Mouse (Mus musculus): ENCODE measurements around the gene 2310022B05Rik.
A peak's percentile ranks its signal among the peaks of the same experiment; 100 is the strongest.

2310022B05Rik gene

DNA sequence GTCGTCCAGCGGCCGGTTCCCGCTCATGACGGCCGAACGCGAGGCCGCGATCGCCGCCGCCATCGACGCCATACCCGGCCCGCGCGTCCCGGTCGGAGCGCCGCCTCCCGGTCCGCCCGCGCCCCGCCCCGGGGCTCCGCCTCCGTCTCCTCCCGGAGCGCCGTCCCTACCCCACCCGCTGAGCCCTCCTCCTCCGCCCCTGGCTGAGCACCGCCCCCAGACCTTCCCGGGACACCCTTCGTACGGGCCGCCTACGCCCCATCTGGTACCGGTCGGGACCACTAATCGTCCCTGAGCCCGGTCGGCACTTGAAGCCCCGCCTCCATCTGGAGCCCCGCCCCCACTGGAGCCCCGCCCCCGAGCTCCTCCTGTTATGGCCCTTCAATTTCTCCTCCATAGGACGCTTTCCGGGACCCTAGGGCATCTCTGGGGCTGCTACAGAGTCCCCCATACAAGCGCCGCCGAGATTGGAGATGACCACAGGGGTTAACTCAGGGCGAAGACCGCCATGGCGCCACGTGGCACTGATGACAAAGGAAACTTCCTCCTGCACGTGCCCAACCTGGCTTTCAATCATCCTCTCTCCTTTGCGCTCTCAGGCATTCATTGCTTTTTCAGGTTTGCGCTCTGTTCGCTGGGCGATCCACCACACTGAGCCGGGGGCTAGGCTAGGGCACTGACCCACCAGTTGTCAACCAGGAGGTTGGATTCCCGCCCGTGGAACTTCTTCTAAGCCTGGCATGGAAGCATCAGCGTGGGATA lies at the start of gene 2310022B05Rik:
Gene 2310022B05Rik, minus strand, starts transcription at position 258 of the 762 bp plus-strand sequence.
- peak; percentile 76 for DNase-seq (ENCODE audit: low read depth, low spot score)

DNA sequence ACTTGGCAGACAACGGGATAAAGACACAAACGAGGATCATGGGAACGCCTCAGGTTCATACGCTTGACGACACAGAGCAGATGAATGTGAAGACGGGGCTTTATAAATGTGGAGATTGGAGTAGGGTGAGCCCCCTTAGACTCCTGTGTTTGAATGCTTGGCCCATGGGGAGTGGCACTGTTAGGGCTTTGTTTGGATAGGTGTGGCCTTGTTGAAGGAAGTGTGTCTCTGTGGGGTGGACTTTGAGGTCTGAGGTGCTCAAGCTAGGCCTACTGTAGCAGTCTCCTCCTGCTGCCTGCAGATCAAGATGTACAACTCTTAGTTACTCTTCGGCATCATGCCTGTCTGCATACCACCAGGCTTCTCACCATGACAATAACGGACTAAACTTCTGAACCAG lies 42.7 kb upstream of the 2310022B05Rik start:
- peak; percentile 71 for DNase-seq (ENCODE audit: low read depth, low spot score)

GRCm38 (mm10) chr8:124704376-124704775 lies 41.2 kb upstream of the 2310022B05Rik start:
- no peak for DNase-seq (ENCODE audit: low read depth, low spot score)

- DNase-seq (ENCODE audit: low read depth, low spot score) = no peak
Measured at GRCm38 (mm10) chr8:124703526-124703925, 40.4 kb upstream of the 2310022B05Rik start.

- DNase-seq (ENCODE audit: low read depth, low spot score) = no peak
Measured at GRCm38 (mm10) chr8:124702183-124702582, 39.0 kb upstream of the 2310022B05Rik start.

DNA sequence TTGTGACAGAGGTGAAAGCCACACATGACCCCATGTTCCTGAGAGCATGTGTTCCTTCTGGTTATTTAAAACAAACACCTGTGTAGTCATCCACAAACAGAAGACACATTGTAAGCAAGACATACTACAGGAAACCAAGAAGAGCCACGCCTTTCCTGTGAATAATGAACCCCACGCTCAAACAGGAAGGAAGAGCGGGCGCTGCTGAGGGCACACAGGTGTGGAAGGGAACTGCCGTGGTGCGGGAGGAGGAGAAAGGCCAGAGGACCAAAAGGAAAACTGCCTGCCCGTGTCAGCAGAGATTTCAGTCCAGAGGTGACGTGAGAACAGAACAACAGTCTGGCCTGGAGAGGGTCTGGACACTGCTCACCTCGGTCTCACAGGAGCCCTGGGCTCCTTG lies 37.9 kb upstream of the 2310022B05Rik start:
- no peak for DNase-seq (ENCODE audit: low read depth, low spot score)

DNA sequence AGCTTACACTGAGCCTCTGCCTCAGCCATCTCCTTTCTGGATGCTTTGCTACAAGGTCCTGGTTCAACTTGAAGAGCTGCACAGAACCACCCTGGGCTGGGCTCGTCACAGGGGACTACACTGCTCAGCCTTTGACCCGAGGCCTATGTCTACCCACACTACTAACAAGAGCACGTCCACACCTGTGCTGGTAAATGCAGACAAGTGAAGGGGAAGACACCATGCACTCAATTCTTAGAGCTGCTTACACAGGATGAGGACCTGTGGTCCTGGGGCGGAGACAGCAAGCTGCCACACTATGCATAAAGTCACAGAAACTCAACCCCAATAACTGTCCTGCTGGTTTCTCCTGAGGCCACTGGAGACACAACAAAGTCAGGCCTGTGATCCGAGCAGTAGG lies 37.1 kb upstream of the 2310022B05Rik start:
- no peak for DNase-seq (ENCODE audit: low read depth, low spot score)

DNA sequence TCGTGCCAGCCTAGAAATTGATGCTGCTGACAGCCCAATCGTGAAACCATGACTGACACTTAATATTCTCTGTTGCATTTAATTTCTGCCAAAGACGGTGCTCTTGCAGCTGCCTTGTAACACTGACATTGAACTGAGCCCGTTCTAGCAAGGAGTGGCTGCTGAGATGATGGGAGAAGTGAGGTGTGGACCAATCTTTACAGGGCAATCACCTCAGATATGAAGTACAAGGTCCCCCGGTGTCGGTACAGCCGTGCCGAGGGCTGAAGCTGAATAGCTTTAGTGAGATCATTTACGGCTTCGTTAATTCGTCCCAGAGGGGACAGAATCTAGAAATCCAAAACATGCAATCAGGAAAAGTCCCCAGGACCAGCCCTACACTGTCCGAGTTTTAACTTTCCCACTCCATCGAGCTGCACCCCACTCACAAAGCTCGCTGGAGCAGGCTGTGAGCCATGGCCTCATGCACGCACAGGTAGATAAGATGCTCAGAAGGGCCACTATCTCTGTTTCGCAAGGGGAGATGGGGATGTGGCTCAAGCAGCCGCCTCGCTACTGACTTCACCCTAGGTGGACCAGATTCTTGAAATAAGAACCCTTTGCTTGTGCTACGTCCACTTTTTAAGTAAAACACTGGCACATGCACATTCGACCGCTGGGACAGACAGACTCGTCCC lies 32.4 kb upstream of the 2310022B05Rik start:
- no peak for DNase-seq (ENCODE audit: low read depth, low spot score)

- no peak for DNase-seq (ENCODE audit: low read depth, low spot score)
Measured at GRCm38 (mm10) chr8:124691706-124692105, 28.5 kb upstream of the 2310022B05Rik start.

DNA sequence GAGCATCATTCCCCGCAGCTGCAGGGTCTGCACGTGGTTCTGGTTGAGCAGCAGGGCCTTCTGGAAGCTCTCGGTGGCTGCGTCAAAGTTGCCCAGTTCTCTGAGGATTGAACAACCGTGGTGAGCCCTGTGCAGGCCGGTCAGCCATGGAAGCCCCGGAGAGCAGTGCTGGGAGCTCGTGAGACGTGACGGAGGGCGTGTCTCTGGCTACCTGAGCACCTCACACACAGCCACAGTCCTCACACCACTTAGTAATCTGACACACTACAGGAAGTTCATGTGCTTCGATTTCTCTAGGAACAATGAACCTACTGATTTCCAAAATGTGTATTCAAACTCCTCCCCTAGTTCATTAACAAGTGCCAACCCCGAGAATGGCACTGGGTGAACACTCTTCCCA lies 25.7 kb upstream of the 2310022B05Rik start:
- no peak for DNase-seq (ENCODE audit: low read depth, low spot score)

- DNase-seq (ENCODE audit: low read depth, low spot score) = no peak
Measured at GRCm38 (mm10) chr8:124682218-124682617, 19.0 kb upstream of the 2310022B05Rik start.

DNA sequence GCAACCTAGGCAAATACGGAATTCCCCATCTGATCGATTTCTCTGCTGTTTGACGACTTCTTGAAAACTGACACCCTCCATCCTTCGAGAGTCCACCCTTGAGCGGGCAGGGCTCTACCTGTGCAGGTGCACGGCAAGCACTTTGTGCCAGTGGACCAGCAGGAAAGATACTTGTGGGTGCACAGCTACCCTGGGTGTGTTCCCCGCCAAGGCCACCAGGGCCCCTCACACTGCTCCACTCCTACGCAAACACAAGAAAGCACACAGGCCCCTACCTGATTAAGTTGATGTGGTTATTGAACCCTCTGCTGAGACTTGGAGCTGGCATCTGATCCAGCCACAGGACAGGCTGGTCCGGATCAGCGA lies 18.6 kb upstream of the 2310022B05Rik start:
- peak; percentile 21 for DNase-seq (ENCODE audit: low read depth, low spot score)

DNA sequence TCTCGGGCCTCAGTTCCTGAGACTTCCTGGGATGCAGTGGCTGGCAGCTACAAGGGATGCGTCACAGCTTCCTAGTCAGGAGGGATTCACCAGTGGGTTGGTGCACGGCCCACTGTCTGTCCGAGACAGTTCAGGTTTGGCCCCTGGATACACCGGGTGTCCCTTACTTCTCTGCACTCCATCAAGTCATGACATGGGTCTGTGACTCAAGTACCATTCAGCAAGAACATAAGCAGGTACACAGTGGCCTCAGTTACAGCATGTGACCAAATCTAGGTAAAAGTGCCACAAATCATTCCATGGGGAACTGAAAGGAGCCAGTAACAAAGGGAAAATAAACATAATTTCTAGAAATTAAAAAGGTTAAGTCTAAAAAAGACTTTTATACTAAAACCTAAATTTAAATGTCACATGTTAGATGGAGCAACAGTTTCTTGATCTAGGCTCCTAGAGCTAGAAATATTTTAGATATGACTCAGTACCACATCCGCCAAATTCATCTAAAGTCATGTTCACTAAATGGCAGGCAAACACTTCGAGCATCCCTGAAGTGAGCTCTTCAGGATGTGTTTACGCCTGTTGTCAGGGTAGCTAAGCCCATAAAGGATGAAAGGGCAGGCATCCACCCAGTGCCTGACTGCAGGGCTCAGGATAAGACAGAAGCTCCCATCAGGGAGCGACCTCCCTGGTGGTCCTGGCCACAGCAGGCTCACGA lies 18.1 kb upstream of the 2310022B05Rik start:
- DNase-seq (ENCODE audit: low read depth, low spot score) = no peak

DNA sequence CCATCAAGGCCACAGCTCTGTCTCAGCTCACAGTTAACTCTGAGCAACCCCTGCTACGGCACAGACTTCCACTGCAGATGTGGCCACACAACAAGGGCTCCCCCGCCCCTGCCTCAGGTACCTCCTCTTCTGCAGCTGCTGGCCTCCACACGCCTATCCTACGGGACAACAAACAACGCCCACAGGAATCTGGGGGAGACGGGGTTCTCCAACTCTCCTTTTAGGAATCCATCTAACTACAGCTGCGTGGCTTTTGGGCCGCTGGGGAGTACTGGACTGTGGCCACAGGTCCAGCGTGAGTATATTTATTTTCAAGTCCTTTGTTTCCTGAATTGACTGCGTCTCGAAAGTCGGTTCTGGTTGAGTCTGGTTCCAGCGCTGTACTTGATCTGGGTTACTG lies 15.1 kb upstream of the 2310022B05Rik start:
- no peak for DNase-seq (ENCODE audit: low read depth, low spot score)

- DNase-seq (ENCODE audit: low read depth, low spot score) = peak; percentile 89
Measured at GRCm38 (mm10) chr8:124677486-124677885, 14.3 kb upstream of the 2310022B05Rik start.

DNA sequence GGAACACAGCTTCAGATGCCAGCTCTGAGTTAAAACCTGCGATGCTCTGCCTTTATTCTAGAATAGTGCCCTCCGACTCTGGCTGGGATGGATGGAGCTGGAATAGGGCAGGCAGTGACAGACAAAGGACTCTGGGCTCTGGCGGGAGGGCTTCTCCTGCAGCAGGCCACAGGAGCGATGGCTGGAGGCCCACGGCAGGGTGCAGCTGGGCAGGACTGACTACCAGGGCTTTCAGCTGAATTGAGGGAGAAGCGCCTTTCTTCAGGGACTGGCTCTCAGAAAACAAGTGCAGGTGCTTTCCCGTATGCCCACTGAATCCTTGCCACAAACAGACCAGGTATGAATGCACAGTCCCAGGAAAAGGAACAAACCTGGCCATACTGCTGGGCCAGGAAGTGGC lies 13.9 kb upstream of the 2310022B05Rik start:
- DNase-seq (ENCODE audit: low read depth, low spot score) = no peak

DNA sequence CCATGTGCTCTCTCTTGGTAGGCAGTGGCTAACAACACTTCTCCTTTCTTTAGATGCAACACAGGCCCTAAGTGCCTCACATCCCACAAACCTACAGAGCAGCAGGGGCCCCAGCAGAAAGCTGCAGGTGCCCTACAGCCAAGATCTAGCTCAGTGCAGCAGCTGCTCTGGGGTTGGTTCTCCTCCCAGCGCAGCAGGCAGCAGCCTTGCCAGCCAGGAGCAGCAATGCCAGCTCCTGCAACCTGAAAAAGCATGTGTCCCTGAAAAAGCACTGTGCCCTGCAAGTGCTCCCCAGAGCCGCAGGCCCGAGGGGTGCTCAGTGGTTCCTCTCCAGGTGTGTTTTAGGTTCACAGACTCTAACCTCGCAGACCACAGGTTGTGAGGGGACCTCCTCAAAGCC lies 13.5 kb upstream of the 2310022B05Rik start:
- no peak for DNase-seq (ENCODE audit: low read depth, low spot score)

- DNase-seq (ENCODE audit: low read depth, low spot score) = no peak
Measured at GRCm38 (mm10) chr8:124672345-124672744, 9.2 kb upstream of the 2310022B05Rik start.

- no peak for DNase-seq (ENCODE audit: low read depth, low spot score)
Measured at GRCm38 (mm10) chr8:124668798-124669197, 5.6 kb upstream of the 2310022B05Rik start.

DNA sequence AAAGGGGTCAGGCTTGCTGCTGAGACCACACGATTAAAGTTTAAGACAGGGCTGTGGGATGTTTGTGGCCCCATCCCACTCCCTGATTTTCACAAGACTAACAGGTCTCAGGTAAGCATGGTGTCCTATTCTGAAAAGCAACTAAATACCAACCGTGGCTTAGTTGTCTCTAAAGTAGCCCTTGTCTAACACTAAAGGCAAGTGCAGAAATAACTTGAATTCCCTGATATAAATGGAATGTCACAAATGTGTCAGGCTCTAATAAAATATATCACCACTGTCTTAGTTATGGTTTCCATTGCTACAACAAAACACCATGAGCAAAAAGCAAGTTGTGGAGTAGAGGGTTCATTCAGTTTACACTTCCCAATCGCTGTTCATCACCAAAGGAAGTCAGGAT lies 1.2 kb upstream of the 2310022B05Rik start:
- no peak for DNase-seq (ENCODE audit: low read depth, low spot score)

- no peak for DNase-seq (ENCODE audit: low read depth, low spot score)
Measured at GRCm38 (mm10) chr8:124663874-124664230, 683 bp upstream of the 2310022B05Rik start.

DNA sequence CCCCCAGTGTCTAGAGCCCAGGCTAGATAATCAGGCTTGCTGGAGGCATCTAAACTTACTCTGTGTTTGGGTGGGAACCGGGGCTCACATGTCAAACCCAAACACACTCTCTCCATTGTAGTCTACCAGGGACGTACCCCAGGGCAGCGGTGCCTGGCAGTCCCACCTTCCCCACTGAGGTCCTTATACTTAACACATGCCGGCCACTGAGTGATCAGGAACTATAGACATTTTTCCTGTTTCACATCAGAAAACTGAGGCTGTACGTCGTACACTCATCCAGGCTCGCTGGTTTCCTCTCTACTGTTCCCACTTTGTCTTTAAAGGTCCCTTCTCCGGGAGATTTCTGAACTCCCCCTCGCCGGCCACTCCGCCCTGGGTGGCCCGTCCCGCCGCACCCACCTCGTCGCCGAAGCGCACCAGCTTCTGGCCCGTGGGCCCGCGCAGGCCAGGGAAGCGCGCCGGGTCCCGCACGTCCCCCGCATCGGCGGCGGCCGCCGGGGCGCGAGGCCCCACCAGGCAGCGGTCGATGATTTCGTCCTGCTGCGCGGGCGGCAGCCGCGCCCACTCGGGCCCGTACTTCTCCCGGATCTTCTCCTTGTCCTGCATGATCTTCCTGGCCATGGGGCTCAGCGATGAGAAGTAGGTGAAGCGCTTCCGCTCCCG lies 590 bp downstream of the 2310022B05Rik start:
- DNase-seq (ENCODE audit: low read depth, low spot score) = peak; percentile 32

All from R1 (cell line).